Mouse (Mus musculus) heart, embryonic 12.5 days (tissue): ENCODE measurements around the gene Coq8b. TPM values are rescaled to one million over a fixed set of nuclear protein-coding genes. Genes with fewer than 3 reads are reported as not detected.

ENCODE experiments used
- ATAC-seq: fragments of 200-750 bp; cut with Nextera tagmentation; 2 replicates; pipeline ENCODE4 v1.8.0; 2017; ENCODE audit warnings: moderate TSS enrichment, moderate library complexity; ENCODE audit not compliant: insufficient number of reproducible peaks, low FRiP score
- H3K27ac ChIP-seq: fragments of 300-500 bp; sonication (generic); 2 replicates; pipeline ENCODE4 v1.5.1; 2016; ENCODE audit warnings: mild to moderate bottlenecking, moderate library complexity; ENCODE audit not compliant: poor library complexity, severe bottlenecking
- H3K27me3 ChIP-seq: fragments of 300-500 bp; sonication (generic); replicated peaks from 2 replicates; pipeline ENCODE4 v1.6.1; 2016; ENCODE audit warnings: mild to moderate bottlenecking, moderate library complexity
- H3K36me3 ChIP-seq: fragments of 300-500 bp; sonication (generic); 2 replicates; pipeline ENCODE4 v1.6.1; 2016; ENCODE audit warnings: mild to moderate bottlenecking, moderate library complexity
- H3K4me1 ChIP-seq: fragments of 300-500 bp; sonication (generic); replicated peaks from 2 replicates; pipeline ENCODE4 v1.6.1; 2016; ENCODE audit warnings: mild to moderate bottlenecking
- H3K4me2 ChIP-seq: fragments of 300-500 bp; sonication (generic); 2 replicates; pipeline ENCODE4 v1.6.1; 2016; ENCODE audit warnings: mild to moderate bottlenecking, moderate library complexity
- H3K4me3 ChIP-seq: fragments of 300-500 bp; sonication (generic); 2 replicates; pipeline ENCODE4 v1.5.1; 2016; ENCODE audit warnings: mild to moderate bottlenecking
- H3K9ac ChIP-seq: fragments of 300-500 bp; sonication (generic); 2 replicates; pipeline ENCODE4 v1.6.1; 2016; ENCODE audit warnings: mild to moderate bottlenecking, moderate library complexity
- H3K9me3 ChIP-seq: fragments of 300-500 bp; sonication (generic); replicated peaks from 2 replicates; pipeline ENCODE4 v1.6.1; 2016; ENCODE audit warnings: mild to moderate bottlenecking, moderate library complexity
- WGBS: fragments of 180-500 bp; shearing (Covaris S2); methylation state at CpG from one replicate; pipeline ENCODE4 v1.1.7; 2016; 5-methylcytosine and 5-hydroxymethylcytosine counted together
- polyA plus RNA-seq: library from polyadenylated mRNA; unstranded; fragments of >200 nt; fragmentation: Nextera tagmentation; extraction: Ambion mirVana; gene quantifications from 2 replicates; pipeline ENCODE4 v1.2.1, GENCODE M21; 2016

Gene Coq8b
- polyA plus RNA-seq, 1 experiment from 2014 or later, result 11.5 TPM

DNA sequence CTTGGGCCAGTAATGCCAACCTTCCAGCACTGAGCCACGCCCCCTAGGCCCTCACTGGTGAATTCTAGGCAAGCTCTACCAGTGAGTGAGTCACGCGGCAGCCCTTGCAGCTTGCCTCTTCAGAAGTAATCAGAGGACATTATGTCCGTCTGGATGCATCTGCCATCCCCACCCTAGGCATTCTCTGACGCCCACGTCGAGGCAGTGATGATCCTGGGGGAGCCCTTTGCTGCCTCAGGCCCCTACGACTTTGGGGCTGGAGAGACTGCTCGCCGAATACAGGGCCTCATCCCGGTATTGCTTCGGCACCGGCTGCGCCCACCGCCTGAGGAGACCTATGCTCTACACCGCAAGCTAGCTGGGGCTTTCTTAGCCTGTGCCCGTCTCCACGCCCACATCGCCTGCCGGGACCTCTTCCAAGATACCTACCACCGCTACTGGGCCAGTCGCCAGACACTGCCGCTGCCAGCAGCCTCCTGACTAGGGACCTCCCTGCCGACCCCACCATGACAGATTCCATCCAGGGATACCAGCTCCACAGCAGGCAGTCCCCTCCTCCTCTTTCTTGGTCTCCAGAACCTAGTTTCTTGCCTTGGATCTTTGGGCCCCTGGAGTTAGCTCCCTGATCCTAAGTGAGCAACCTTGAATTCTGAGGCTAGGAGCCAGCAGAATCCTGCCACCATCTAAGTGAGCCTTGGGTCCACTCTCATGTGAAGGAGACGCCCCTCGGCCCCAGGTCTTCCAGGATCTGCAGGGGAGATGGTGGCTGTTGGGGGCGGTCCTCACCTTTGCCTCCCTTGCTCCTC is 24.4 kb downstream of the Coq8b start:
- peak overlapping the region; percentile 62; the same call in 1 of the 2 replicates for H3K9ac ChIP-seq
- ATAC-seq, result no peak

GRCm38 (mm10) chr7:27257852-27258204 is 25.0 kb downstream of the Coq8b start:
- Histone ChIP-seq H3K9me3 (no peaks in the 10 kb centered on the region), H3K27ac (no peak overlapping the region), H3K9ac (peak overlapping the region; percentile 62), H3K27me3 (no peaks in the 10 kb centered on the region), H3K4me3 (peak overlapping the region; percentile 88), H3K36me3 (peaks cover 7% of the 10 kb centered on the region), H3K4me2 (peak overlapping the region; percentile 78), H3K4me1 (peaks cover 23% of the 10 kb centered on the region)
- WGBS, result 5% methylated on average over 6 of the region's 6 CpGs
- ATAC-seq, result no peak; the same call in 1 of the 2 replicates

More for the DNA sequence above, 24.4 kb downstream of the Coq8b start:
- peak overlapping the region; percentile 17 for H3K4me3 ChIP-seq
- H3K9me3 ChIP-seq, result no peaks in the 10 kb centered on the region
- H3K4me1 ChIP-seq, result peaks cover 23% of the 10 kb centered on the region
- peak overlapping the region; percentile 47; the same call in 1 of the 2 replicates for H3K27ac ChIP-seq
- H3K4me2 ChIP-seq, result peak overlapping the region; percentile 78
- H3K27me3 ChIP-seq, result no peaks in the 10 kb centered on the region
- 12% methylated on average over 27 of the region's 27 CpGs for WGBS
- H3K36me3 ChIP-seq, result peaks cover 2% of the 10 kb centered on the region

DNA sequence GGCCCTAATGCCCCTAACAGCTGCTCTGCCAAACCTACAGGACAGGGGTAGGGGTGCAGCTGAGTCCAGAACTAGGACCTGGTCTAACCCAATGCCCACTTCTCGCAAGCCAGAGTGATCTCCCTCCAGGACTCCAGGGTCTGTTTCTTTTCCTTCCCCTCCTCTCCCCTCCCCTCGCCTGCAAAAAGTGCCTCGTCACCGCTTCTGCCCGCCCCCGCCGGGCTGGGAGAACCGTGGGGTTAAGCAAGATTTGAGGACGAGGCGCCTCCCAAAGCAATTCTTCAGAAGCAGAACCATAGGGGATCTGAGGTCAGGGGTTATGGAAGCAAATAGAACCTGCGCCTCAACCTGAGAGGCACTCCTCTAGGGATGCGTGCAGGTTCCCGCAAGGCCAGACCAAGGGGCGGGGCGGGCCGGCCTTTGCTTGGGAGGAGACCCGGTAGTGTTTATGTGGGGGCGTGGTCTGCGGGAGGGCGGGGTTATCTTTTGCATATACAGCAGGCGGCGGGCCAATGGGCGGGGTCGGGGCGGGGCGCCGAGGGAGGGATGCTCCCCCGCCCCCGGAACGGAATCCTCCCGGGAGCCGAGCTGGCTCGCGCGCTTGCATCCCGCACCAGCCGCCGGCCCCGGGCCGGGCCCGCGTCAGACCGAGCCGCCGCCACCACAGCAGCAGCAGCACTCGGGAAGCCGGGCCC is 25.5 kb downstream of the Coq8b start, which contains the start of gene Numbl:
Gene Numbl (plus strand): TSS at position 229 of the 695 bp plus-strand sequence.
- Histone ChIP-seq H3K4me3 (peak within 1 kb of the TSS; percentile 88), H3K4me2 (peak within 1 kb of the TSS; percentile 78), H3K9me3 (no peaks in the 10 kb centered on the region), H3K27ac (peak within 1 kb of the TSS; percentile 36; the same call in 1 of the 2 replicates), H3K27me3 (no peaks in the 10 kb centered on the region), H3K36me3 (peaks cover 12% of the 10 kb centered on the region), H3K4me1 (peaks cover 23% of the 10 kb centered on the region), H3K9ac (peak within 1 kb of the TSS; percentile 87)
- peak; percentile 91 for ATAC-seq
- WGBS, result 2% methylated on average over 45 of the region's 47 CpGs

GRCm38 (mm10) chr7:27259271-27259721 is 26.5 kb downstream of the Coq8b start:
- WGBS, result 4% methylated on average over 9 of the region's 9 CpGs
- peak overlapping the region; percentile 87 for H3K9ac ChIP-seq

GRCm38 (mm10) chr7:27259771-27260170 is 26.9 kb downstream of the Coq8b start:
- Histone ChIP-seq H3K4me1 (peaks cover 23% of the 10 kb centered on the region), H3K9me3 (no peaks in the 10 kb centered on the region), H3K9ac (peak overlapping the region; percentile 87), H3K4me3 (peak overlapping the region; percentile 88), H3K4me2 (peak overlapping the region; percentile 78), H3K36me3 (peaks cover 26% of the 10 kb centered on the region), H3K27me3 (no peaks in the 10 kb centered on the region), H3K27ac (no peak overlapping the region)
- no peak for ATAC-seq
- WGBS, result 33% methylated on average over 5 of the region's 5 CpGs

More at GRCm38 (mm10) chr7:27259271-27259721, 26.5 kb downstream of the Coq8b start:
- Histone ChIP-seq H3K4me2 (peak overlapping the region; percentile 78), H3K36me3 (peaks cover 21% of the 10 kb centered on the region), H3K4me3 (peak overlapping the region; percentile 88), H3K9me3 (no peaks in the 10 kb centered on the region), H3K27ac (no peak overlapping the region), H3K27me3 (no peaks in the 10 kb centered on the region), H3K4me1 (peaks cover 23% of the 10 kb centered on the region)
- no peak for ATAC-seq

- H3K9me3 ChIP-seq, result no peaks in the 10 kb centered on the region
- no peaks in the 10 kb centered on the region for H3K27me3 ChIP-seq
- H3K4me2 ChIP-seq, result no peak overlapping the region
- H3K36me3 ChIP-seq, result peaks cover 32% of the 10 kb centered on the region
- H3K27ac ChIP-seq, result no peak overlapping the region
- ATAC-seq, result no peak
- no peak overlapping the region for H3K9ac ChIP-seq
- no peak overlapping the region for H3K4me3 ChIP-seq
- peaks cover 23% of the 10 kb centered on the region for H3K4me1 ChIP-seq
- 83% methylated on average over 7 of the region's 7 CpGs for WGBS
Measured at GRCm38 (mm10) chr7:27260856-27261255, 28.0 kb downstream of the Coq8b start.

GRCm38 (mm10) chr7:27261888-27262287 is 29.1 kb downstream of the Coq8b start:
- Histone ChIP-seq H3K4me1 (peaks cover 26% of the 10 kb centered on the region), H3K27me3 (no peaks in the 10 kb centered on the region), H3K27ac (no peak overlapping the region), H3K4me2 (no peak overlapping the region), H3K9ac (no peak overlapping the region), H3K4me3 (no peak overlapping the region), H3K9me3 (no peaks in the 10 kb centered on the region), H3K36me3 (peaks cover 35% of the 10 kb centered on the region)
- no peak for ATAC-seq
- WGBS, result 81% methylated on average over 6 of the region's 6 CpGs

GRCm38 (mm10) chr7:27264761-27265160 is 31.9 kb downstream of the Coq8b start:
- no peak for ATAC-seq
- WGBS, result 86% methylated on average over 12 of the region's 12 CpGs

DNA sequence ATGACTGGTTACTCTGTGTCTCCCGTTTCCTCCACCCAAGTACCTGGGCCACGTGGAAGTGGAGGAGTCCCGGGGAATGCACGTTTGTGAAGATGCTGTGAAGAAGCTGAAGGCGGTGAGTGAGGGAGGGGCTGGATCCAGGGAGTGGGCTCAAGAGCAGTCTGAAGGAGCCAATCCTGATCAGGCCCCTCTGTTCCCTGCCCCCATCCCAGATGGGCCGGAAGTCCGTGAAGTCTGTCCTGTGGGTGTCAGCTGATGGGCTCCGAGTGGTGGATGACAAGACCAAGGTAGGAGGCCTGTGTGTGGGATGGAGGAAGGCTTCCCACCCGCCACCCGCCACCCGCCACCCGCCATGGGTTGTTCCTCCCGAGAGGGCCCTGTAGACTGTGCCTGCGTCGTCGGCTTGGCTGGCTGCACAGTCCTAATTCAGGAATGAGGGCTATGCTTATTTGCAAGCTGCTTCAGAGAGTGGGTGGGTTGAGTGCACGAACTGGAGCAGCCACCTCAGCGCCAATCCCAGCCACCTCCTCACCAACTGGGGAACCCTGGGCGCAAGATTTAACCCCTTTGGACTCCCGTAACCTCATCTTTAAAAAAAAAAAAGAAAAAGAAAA is 33.8 kb downstream of the Coq8b start:
- Histone ChIP-seq H3K4me3 (no peak overlapping the region), H3K36me3 (peaks cover 77% of the 10 kb centered on the region)
- 45% methylated on average over 20 of the region's 20 CpGs for WGBS

More at GRCm38 (mm10) chr7:27264761-27265160, 31.9 kb downstream of the Coq8b start:
- Histone ChIP-seq H3K4me1 (peaks cover 5% of the 10 kb centered on the region), H3K4me3 (no peak overlapping the region), H3K9me3 (0 out of 2 replicates have a peak, but pooled peaks cover 3% of the 10 kb centered on the region), H3K4me2 (no peak overlapping the region), H3K27ac (no peak overlapping the region), H3K27me3 (no peaks in the 10 kb centered on the region), H3K9ac (no peak overlapping the region), H3K36me3 (peaks cover 61% of the 10 kb centered on the region)

DNA sequence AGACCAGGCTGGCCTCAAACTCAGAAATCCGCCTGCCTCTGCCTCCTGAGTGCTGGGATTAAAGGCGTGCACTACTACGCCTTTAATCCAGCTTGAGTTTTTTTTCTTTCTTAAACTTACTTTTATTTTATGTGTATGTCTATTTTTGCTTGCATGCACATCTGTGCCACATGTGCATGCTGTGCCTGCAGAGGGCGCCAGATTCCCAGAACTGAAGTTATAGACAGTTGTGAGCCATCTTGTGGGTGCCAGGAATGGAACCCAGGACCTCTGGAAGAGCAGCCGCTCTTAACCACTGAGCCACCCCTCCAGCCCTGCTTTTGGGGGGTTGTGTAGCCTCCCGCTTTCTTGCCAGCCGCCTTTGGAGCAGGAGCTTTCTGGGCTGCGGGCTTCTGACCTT is 38.6 kb downstream of the Coq8b start:
- Histone ChIP-seq H3K4me1 (peaks cover 3% of the 10 kb centered on the region), H3K9me3 (0 out of 2 replicates have a peak, but pooled peaks cover 3% of the 10 kb centered on the region), H3K4me2 (no peak overlapping the region), H3K27ac (no peak overlapping the region), H3K36me3 (peaks cover 72% of the 10 kb centered on the region), H3K27me3 (no peaks in the 10 kb centered on the region), H3K9ac (no peak overlapping the region), H3K4me3 (no peak overlapping the region)
- no peak for ATAC-seq
- 82% methylated on average over 8 of the region's 8 CpGs for WGBS

More for the DNA sequence above, 33.8 kb downstream of the Coq8b start:
- Histone ChIP-seq H3K27me3 (no peaks in the 10 kb centered on the region), H3K27ac (peak overlapping the region; percentile 51; the same call in 1 of the 2 replicates), H3K9ac (no peak overlapping the region), H3K9me3 (0 out of 2 replicates have a peak, but pooled peaks cover 3% of the 10 kb centered on the region), H3K4me2 (peak overlapping the region; percentile 55), H3K4me1 (peaks cover 4% of the 10 kb centered on the region; the same call in 1 of the 2 replicates)
- ATAC-seq, result 0 out of 2 replicates have a peak, but pooled peaks have one; percentile 7
